Mouse (Mus musculus) limb, embryonic 11.5 days (tissue): ENCODE measurements at regions not wholly inside any gene's neighbourhood (a gene's known extent, or its start where the extent isn't known, plus 50 kb on each side); places are given as distances from the start of the nearest gene placed in this dataset.

Experiments used
- ATAC-seq: fragments of 200-750 bp; cut with Nextera tagmentation; 2 replicates; pipeline ENCODE4 v1.8.0; 2017; ENCODE audit warnings: low read depth; ENCODE audit not compliant: insufficient number of reproducible peaks, low FRiP score, low TSS enrichment
- DNase-seq: peaks from one replicate; pipeline ENCODE4 v3.0.0-alpha.2; 2015; ENCODE audit warnings: low spot score
- H3K27ac ChIP-seq: fragments of 300-500 bp; sonication (generic); replicated peaks from 2 replicates; pipeline ENCODE4 v1.5.1; 2014; ENCODE audit warnings: low read depth, mild to moderate bottlenecking, low read length
- H3K27me3 ChIP-seq: fragments of 300-500 bp; sonication (generic); 2 replicates; pipeline ENCODE4 v1.6.1; 2014; ENCODE audit warnings: mild to moderate bottlenecking, low read length, mixed read lengths; ENCODE audit not compliant: control insufficient read depth, insufficient read depth
- H3K36me3 ChIP-seq: fragments of 300-500 bp; sonication (generic); 2 replicates; pipeline ENCODE4 v1.6.1; 2014; ENCODE audit warnings: mild to moderate bottlenecking, low read length, moderate library complexity, mixed read lengths; ENCODE audit not compliant: control insufficient read depth, insufficient read depth
- H3K4me1 ChIP-seq: fragments of 300-500 bp; sonication (generic); 2 replicates; pipeline ENCODE4 v1.6.1; 2014; ENCODE audit warnings: low read length, mixed read lengths; ENCODE audit not compliant: control insufficient read depth, insufficient read depth
- H3K4me2 ChIP-seq: fragments of 300-500 bp; sonication (generic); 2 replicates; pipeline ENCODE4 v1.6.1; 2014; ENCODE audit warnings: low read depth, mild to moderate bottlenecking, moderate library complexity; ENCODE audit not compliant: severe bottlenecking
- H3K4me3 ChIP-seq: fragments of 300-500 bp; sonication (generic); 2 replicates; pipeline ENCODE4 v1.5.1; 2014; ENCODE audit warnings: low read depth, low read length
- H3K9ac ChIP-seq: fragments of 300-500 bp; sonication (generic); 2 replicates; pipeline ENCODE4 v1.6.1; 2014; ENCODE audit warnings: mild to moderate bottlenecking, low read length
- H3K9me3 ChIP-seq: fragments of 300-500 bp; sonication (generic); 2 replicates; pipeline ENCODE4 v1.6.1; 2016; ENCODE audit warnings: low read length; ENCODE audit not compliant: control insufficient read depth
- WGBS: fragments of 180-500 bp; shearing (Covaris S2); extraction: QIAGEN DNeasy Blood & Tissue Kit; methylation state at CpG from one replicate; pipeline ENCODE4 v1.1.7; 2014; 5-methylcytosine and 5-hydroxymethylcytosine counted together

GRCm38 (mm10) chr4:95389647-95390046, 167.7 kb upstream of the Fggy start:
- no peaks in the 10 kb centered on the region for H3K36me3 ChIP-seq
- H3K27me3 ChIP-seq, result no peaks in the 10 kb centered on the region
- H3K9ac ChIP-seq, result no peak overlapping the region
- no peak overlapping the region for H3K4me2 ChIP-seq
- no peak for DNase-seq
- H3K4me3 ChIP-seq, result no peak overlapping the region
- H3K9me3 ChIP-seq, result no peaks in the 10 kb centered on the region
- no peaks in the 10 kb centered on the region for H3K4me1 ChIP-seq
- WGBS, result 34% methylated on average over 2 of the region's 2 CpGs
- no peak for ATAC-seq
- H3K27ac ChIP-seq, result no peak overlapping the region

GRCm38 (mm10) chr4:95390549-95390948, 166.8 kb upstream of the Fggy start:
- ATAC-seq (no peak), DNase-seq (no peak)
- Histone ChIP-seq H3K27me3 (no peaks in the 10 kb centered on the region), H3K36me3 (no peaks in the 10 kb centered on the region), H3K27ac (no peak overlapping the region), H3K9ac (no peak overlapping the region), H3K4me3 (no peak overlapping the region), H3K4me1 (no peaks in the 10 kb centered on the region), H3K9me3 (no peaks in the 10 kb centered on the region), H3K4me2 (no peak overlapping the region)

DNA sequence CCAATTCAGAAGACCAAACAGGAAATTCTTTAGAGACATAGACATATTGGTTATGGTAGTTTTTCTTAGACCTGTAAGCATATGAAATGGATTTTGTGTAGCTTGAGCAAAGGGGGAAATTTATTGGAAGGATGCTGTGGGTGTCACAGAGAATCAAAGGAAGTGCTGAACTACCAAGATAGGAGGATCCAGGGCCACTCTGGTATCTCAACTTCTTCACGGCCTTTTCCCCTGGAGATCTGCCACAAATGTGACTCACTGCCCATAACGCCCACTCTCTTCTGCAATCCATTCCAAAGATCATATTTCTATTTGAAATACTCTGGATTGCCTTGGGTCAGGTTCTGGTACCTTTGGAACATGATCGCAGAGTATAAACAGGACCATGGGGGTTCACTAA, 161.6 kb upstream of the Fggy start:
- no peak overlapping the region for H3K4me2 ChIP-seq
- no peaks in the 10 kb centered on the region for H3K36me3 ChIP-seq
- H3K9me3 ChIP-seq, result no peaks in the 10 kb centered on the region
- DNase-seq, result no peak
- H3K9ac ChIP-seq, result no peak overlapping the region
- H3K4me3 ChIP-seq, result no peak overlapping the region
- no peak for ATAC-seq
- no peaks in the 10 kb centered on the region for H3K27me3 ChIP-seq
- no peaks in the 10 kb centered on the region for H3K4me1 ChIP-seq
- no peak overlapping the region for H3K27ac ChIP-seq
- WGBS, result 87% methylated on average over 3 of the region's 3 CpGs

- H3K4me1 ChIP-seq, result no peaks in the 10 kb centered on the region
- ATAC-seq (no peak), DNase-seq (no peak)
- no peaks in the 10 kb centered on the region for H3K27me3 ChIP-seq
- no peak overlapping the region for H3K9ac ChIP-seq
- H3K27ac ChIP-seq, result no peak overlapping the region
- H3K4me3 ChIP-seq, result no peak overlapping the region
- H3K36me3 ChIP-seq, result no peaks in the 10 kb centered on the region
- H3K4me2 ChIP-seq, result no peak overlapping the region
- no peaks in the 10 kb centered on the region for H3K9me3 ChIP-seq
These were observed 159.0 kb upstream of the Fggy start for GRCm38 (mm10) chr4:95398301-95398700.

DNA sequence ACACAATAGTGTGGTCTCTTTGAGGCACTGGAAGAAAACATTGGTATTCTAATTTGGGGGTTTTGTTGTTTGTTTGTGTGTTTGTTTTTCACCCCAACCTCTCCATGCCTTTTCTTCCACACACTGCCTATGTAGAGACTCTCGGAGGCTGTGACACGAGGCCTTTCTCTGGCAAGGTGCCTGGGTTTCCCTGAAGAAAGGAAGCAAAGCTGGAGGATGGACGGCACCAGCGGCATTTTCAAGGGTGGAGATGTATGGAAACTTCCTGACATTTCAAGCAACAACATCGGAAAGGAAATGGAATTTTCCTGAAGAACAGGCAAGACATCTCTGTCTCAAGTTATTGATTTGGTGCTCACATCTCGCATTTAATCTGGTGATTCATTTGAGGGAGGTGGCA, 155.0 kb upstream of the Fggy start:
- Histone ChIP-seq H3K27ac (no peak overlapping the region), H3K36me3 (no peaks in the 10 kb centered on the region), H3K4me3 (no peak overlapping the region), H3K27me3 (no peaks in the 10 kb centered on the region), H3K9me3 (no peaks in the 10 kb centered on the region), H3K4me1 (no peaks in the 10 kb centered on the region), H3K9ac (no peak overlapping the region), H3K4me2 (no peak overlapping the region)
- ATAC-seq, result no peak
- WGBS, result 87% methylated on average over 6 of the region's 6 CpGs
- DNase-seq, result no peak

- no peaks in the 10 kb centered on the region for H3K4me1 ChIP-seq
- ATAC-seq (no peak), DNase-seq (no peak)
- H3K36me3 ChIP-seq, result no peaks in the 10 kb centered on the region
- 43% methylated on average over 2 of the region's 2 CpGs for WGBS
- H3K9me3 ChIP-seq, result no peaks in the 10 kb centered on the region
- no peak overlapping the region for H3K4me2 ChIP-seq
- no peak overlapping the region for H3K4me3 ChIP-seq
- H3K27me3 ChIP-seq, result no peaks in the 10 kb centered on the region
- no peak overlapping the region for H3K27ac ChIP-seq
- H3K9ac ChIP-seq, result no peak overlapping the region
These were observed 140.2 kb upstream of the Fggy start for GRCm38 (mm10) chr4:95417075-95417474.

DNA sequence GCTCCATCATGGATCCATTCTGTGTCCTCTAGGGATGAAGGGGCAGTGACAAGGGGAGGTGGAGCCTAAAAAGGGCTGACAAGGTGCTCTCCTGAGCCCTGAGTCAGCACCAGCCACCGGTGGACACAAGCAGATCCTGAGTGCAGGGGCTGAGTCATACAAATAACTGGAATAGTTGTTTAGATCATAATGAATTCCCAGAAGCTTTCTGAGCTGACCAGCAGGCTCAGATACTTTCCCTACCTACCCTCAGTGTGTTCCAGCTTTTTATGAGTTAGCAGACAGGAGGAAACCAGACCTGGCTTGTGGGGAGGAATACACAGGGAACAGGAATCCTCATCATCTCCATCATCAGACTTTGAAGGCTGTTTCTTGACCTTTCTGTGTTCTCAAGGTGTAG, 130.7 kb upstream of the Fggy start:
- Histone ChIP-seq H3K36me3 (no peaks in the 10 kb centered on the region), H3K4me2 (no peak overlapping the region), H3K4me1 (no peaks in the 10 kb centered on the region), H3K27me3 (no peaks in the 10 kb centered on the region), H3K27ac (no peak overlapping the region), H3K4me3 (no peak overlapping the region), H3K9me3 (no peaks in the 10 kb centered on the region), H3K9ac (no peak overlapping the region)
- 64% methylated on average over 1 of the region's 1 CpGs for WGBS
- DNase-seq (no peak), ATAC-seq (no peak)

DNA sequence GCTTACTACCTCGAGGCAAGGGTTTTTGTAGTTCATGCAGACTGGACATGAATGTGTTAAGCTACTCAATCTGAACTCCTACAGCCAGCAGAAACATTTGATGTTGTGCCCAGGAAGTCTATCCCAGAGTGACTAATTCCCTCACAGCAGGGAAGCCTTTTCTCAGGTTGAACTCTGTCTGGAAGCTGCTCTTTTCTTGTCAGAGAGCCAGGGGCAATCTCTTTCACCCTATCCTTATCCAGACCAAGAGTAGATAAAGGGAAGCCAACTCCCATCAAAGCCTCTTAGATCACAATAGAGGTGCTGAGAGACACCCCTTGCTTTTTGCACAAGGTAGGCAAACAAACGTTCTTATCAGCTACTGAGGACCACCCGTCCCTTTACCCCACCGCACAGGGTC, 122.8 kb upstream of the Fggy start:
- ATAC-seq (no peak), DNase-seq (no peak)
- H3K4me1 ChIP-seq, result peaks cover 6% of the 10 kb centered on the region; the same call in 1 of the 2 replicates
- H3K9me3 ChIP-seq, result no peaks in the 10 kb centered on the region
- H3K36me3 ChIP-seq, result no peaks in the 10 kb centered on the region
- H3K4me2 ChIP-seq, result no peak overlapping the region
- WGBS, result 43% methylated on average over 4 of the region's 4 CpGs
- no peaks in the 10 kb centered on the region for H3K27me3 ChIP-seq
- H3K4me3 ChIP-seq, result no peak overlapping the region
- no peak overlapping the region for H3K27ac ChIP-seq
- no peak overlapping the region for H3K9ac ChIP-seq

- Histone ChIP-seq H3K4me3 (no peak overlapping the region), H3K4me1 (peaks cover 6% of the 10 kb centered on the region; the same call in 1 of the 2 replicates), H3K9ac (no peak overlapping the region), H3K36me3 (no peaks in the 10 kb centered on the region), H3K27ac (no peak overlapping the region), H3K27me3 (no peaks in the 10 kb centered on the region), H3K9me3 (no peaks in the 10 kb centered on the region), H3K4me2 (no peak overlapping the region)
- no peak for ATAC-seq
- WGBS, result 49% methylated on average over 4 of the region's 4 CpGs
- no peak for DNase-seq
These were observed 122.2 kb upstream of the Fggy start for GRCm38 (mm10) chr4:95435080-95435479.
